Mouse (Mus musculus) thymus, adult 2 months (tissue): ENCODE measurements around the gene Wdr77.

Experiments used
- CTCF ChIP-seq: fragments of 200-500 bp; IDR thresholded peaks from 2 replicates; pipeline ENCODE4 v1.5.1; 2012; ENCODE audit warnings: mild to moderate bottlenecking, control low read depth, low read length, moderate library complexity, borderline replicate concordance; ENCODE audit not compliant: control insufficient read depth, poor library complexity, insufficient read depth; ENCODE audit errors: extremely low read depth
- POLR2A ChIP-seq: fragments of 200-500 bp; IDR thresholded peaks from 2 replicates; pipeline ENCODE4 v1.6.1; 2012; ENCODE audit warnings: mild to moderate bottlenecking, low read length, control low read depth, moderate library complexity; ENCODE audit not compliant: control insufficient read depth, poor library complexity, insufficient read depth; ENCODE audit errors: extremely low read depth

- TF ChIP-seq POLR2A = no peak
- TF ChIP-seq CTCF = no peak
Measured at GRCm38 (mm10) chr3:106014546-106014945, 55.4 kb downstream of the Wdr77 start, which contains the start of gene Pifo.
